Mouse (Mus musculus) E14TG2a.4 (cell line): ENCODE results near the gene Usp16.

ENCODE experiments used
- H3K27me3 ChIP-seq: 2 replicates; pipeline ENCODE4 v1.6.1; 2014; ENCODE audit warnings: low read length, control low read depth; ENCODE audit not compliant: insufficient read depth
- H3K36me3 ChIP-seq: 2 replicates; pipeline ENCODE4 v1.6.1; 2014; ENCODE audit warnings: low read length, control low read depth; ENCODE audit not compliant: insufficient read depth
- H3K4me1 ChIP-seq: replicated peaks from 2 replicates; pipeline ENCODE4 v1.6.1; 2014; ENCODE audit warnings: low read depth, low read length, control low read depth
- H3K4me3 ChIP-seq: replicated peaks from 2 replicates; pipeline ENCODE4 v1.5.1; 2014; ENCODE audit warnings: mild to moderate bottlenecking, low read length
- H3K9me3 ChIP-seq: 2 replicates; pipeline ENCODE4 v1.6.1; 2014; ENCODE audit warnings: low read length, control low read depth
- CTCF ChIP-seq: conservative IDR thresholded peaks from 2 replicates; pipeline ENCODE4 v1.5.1; 2014; ENCODE audit warnings: low read length
- NANOG ChIP-seq: IDR thresholded peaks from 2 replicates; pipeline ENCODE4 v1.6.1; 2014; ENCODE audit warnings: borderline replicate concordance, low read length, mixed read lengths
- POU5F1 ChIP-seq: IDR thresholded peaks from 2 replicates; pipeline ENCODE4 v1.6.1; 2014; ENCODE audit warnings: low read length, borderline replicate concordance

Gene Usp16

GRCm38 (mm10) chr16:87495716-87496447 lies 41.4 kb downstream of the Usp16 start, which contains the start of gene Cct8:
Gene Cct8 (minus strand): TSS chr16:87495873.
- TF ChIP-seq POU5F1, result no peak
- no peak for TF ChIP-seq CTCF
- no peak; the same call in 1 of the 2 replicates for TF ChIP-seq NANOG
- no peaks in the 10 kb centered on the region for H3K27me3 ChIP-seq

GRCm38 (mm10) chr16:87496728-87497127 lies 42.2 kb downstream of the Usp16 start:
- no peak for TF ChIP-seq POU5F1
- no peak for TF ChIP-seq CTCF
- TF ChIP-seq NANOG, result no peak
- H3K9me3 ChIP-seq, result no peaks in the 10 kb centered on the region
- peaks cover 28% of the 10 kb centered on the region for H3K36me3 ChIP-seq
- peak overlapping the region; percentile 99 for H3K4me3 ChIP-seq
- peaks cover 44% of the 10 kb centered on the region for H3K4me1 ChIP-seq
- no peaks in the 10 kb centered on the region for H3K27me3 ChIP-seq

More at GRCm38 (mm10) chr16:87495716-87496447, 41.4 kb downstream of the Usp16 start, which contains the start of gene Cct8:
- Histone ChIP-seq H3K4me1 (peaks cover 35% of the 10 kb centered on the region), H3K9me3 (no peaks in the 10 kb centered on the region), H3K36me3 (peaks cover 36% of the 10 kb centered on the region), H3K4me3 (peak within 1 kb of the TSS; percentile 99)

DNA sequence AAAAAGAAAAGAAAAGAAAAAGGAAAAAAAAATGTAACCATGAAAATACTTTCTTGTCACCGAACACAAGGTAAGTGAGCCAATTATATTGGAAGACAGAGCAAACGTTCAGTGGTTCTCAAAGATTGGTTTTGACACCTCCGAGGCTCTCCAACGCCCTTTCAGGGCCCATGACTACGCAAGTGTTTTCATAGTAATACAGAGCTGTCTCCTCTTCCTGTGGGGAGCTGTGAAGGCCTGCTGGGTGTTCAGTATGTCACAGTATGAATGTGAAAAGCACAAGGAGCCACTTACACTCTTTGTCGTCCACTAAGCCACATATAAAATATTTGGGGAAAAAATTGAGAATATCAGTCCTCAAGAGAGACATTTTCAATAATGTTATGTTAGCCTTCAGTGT lies 42.7 kb downstream of the Usp16 start:
- TF ChIP-seq POU5F1 (no peak), CTCF (no peak), NANOG (no peak)
- Histone ChIP-seq H3K27me3 (no peaks in the 10 kb centered on the region), H3K4me1 (peaks cover 48% of the 10 kb centered on the region), H3K4me3 (no peak overlapping the region), H3K36me3 (peaks cover 24% of the 10 kb centered on the region), H3K9me3 (no peaks in the 10 kb centered on the region)

DNA sequence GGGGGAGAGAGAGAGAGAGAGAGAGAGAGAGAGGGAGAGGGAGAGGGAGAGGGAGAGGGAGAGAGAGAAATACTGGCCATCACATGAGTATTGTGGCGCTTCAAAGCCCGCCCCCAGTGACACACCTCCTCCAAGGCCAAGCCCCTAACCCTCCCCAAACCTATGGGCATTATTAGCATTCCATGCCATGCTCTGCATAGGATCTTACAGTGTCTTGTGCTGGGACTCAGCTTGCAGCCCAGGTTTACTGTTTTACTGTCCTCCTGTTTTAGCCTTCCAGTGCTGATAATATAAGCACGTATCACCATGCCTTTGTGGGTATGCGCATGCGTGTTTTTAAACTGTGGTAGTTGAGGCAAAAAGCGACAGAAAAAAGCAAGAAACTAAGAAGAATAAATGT lies 45.1 kb downstream of the Usp16 start:
- Histone ChIP-seq H3K4me3 (no peak overlapping the region), H3K4me1 (peaks cover 30% of the 10 kb centered on the region), H3K27me3 (peaks cover 4% of the 10 kb centered on the region; the same call in 1 of the 2 replicates), H3K36me3 (no peaks in the 10 kb centered on the region), H3K9me3 (no peaks in the 10 kb centered on the region)
- TF ChIP-seq NANOG, result no peak
- TF ChIP-seq POU5F1, result no peak
- TF ChIP-seq CTCF, result no peak

DNA sequence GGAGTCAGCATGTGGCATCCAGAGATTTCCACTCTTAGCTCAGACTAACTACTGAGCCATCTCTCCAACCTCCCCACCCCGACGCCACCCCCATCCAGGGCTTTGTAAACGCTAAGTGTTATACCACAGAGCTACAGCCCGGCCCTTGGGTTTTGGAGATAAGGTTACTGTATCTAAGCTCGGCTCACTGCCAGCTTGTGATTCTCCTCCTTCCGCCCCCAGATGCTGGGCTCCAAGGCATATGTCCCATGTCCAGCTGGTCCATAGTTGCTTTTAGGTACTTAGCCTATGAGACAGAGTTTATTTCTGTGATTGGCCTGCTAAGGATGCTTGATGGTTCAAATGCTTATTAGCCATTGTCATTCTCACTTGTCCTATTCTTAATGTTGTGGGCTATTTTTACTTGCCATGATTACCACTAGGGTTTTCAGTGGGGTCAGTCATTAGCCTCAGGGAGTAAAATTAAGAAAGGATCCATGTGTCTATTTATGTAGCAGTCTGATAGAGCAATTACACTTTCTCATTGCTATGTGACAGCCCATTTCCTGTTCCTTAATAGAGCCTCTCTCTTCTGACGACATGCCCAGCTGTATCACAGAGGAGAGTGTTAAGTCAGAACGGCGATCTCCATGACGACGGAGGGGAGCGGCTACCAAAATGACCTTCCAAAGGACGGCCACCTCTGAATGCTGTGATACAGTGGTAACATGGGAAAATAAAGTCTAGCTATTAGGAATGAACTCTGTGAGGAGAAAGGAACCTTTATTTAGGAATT lies 47.0 kb downstream of the Usp16 start:
- TF ChIP-seq NANOG (peak; percentile 85), POU5F1 (no peak)
- H3K4me3 ChIP-seq, result no peak overlapping the region

GRCm38 (mm10) chr16:87511706-87512105 lies 57.2 kb downstream of the Usp16 start:
- H3K9me3 ChIP-seq, result peaks cover 9% of the 10 kb centered on the region
- H3K4me1 ChIP-seq, result peaks cover 7% of the 10 kb centered on the region
- TF ChIP-seq POU5F1 (no peak), CTCF (no peak), NANOG (no peak)
- H3K36me3 ChIP-seq, result no peaks in the 10 kb centered on the region
- no peaks in the 10 kb centered on the region for H3K27me3 ChIP-seq
- no peak overlapping the region for H3K4me3 ChIP-seq

More for the DNA sequence above, 47.0 kb downstream of the Usp16 start:
- peaks cover 26% of the 10 kb centered on the region for H3K4me1 ChIP-seq
- H3K9me3 ChIP-seq, result no peaks in the 10 kb centered on the region
- peaks cover 4% of the 10 kb centered on the region; the same call in 1 of the 2 replicates for H3K27me3 ChIP-seq
- no peaks in the 10 kb centered on the region for H3K36me3 ChIP-seq

DNA sequence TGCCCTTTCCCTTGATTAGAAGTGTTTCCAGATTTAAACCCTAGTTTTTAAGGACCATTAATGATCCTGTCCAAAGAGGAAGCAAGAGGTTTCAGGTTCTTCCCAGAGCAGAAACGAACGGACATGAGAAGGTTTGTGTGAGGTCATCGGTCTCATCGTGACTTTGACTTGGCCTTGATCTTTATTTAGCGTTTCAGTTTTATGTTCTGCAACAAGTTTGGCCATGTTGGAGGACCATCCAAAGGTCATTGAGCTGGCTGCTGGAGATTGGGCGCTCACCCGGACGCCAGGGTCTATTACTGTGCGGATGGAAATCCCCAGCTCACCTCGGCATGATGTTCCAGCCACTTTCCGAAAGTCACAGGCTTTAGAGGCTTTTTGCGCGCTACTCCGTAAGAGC lies 57.8 kb downstream of the Usp16 start:
- no peak for TF ChIP-seq NANOG
- no peak for TF ChIP-seq POU5F1
- TF ChIP-seq CTCF, result no peak

DNA sequence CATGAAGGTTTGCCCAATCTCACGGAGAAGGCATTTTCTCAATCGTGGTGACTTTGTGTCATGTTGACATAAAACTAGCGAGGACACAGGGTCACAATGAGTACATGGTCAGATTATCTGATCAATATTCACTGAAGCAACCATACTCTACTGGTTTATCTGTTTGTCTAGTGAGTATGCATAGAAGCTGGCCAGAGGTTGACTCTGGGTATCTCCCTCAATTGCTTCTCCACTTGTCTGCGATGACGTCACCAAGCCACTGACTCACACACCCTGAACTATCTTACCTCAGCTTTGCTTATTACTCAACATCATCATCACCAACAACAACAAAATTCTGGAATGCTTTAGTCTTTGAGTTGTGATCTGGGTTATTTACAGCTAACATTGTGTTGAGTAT lies 69.7 kb downstream of the Usp16 start:
- H3K36me3 ChIP-seq, result no peaks in the 10 kb centered on the region

More for the DNA sequence above, 57.8 kb downstream of the Usp16 start:
- Histone ChIP-seq H3K4me1 (peaks cover 3% of the 10 kb centered on the region), H3K4me3 (no peak overlapping the region), H3K36me3 (no peaks in the 10 kb centered on the region), H3K27me3 (no peaks in the 10 kb centered on the region), H3K9me3 (peaks cover 9% of the 10 kb centered on the region)

More for the DNA sequence above, 69.7 kb downstream of the Usp16 start:
- Histone ChIP-seq H3K27me3 (peaks cover 3% of the 10 kb centered on the region; the same call in 1 of the 2 replicates), H3K9me3 (no peaks in the 10 kb centered on the region), H3K4me3 (no peak overlapping the region), H3K4me1 (no peaks in the 10 kb centered on the region)
- no peak for TF ChIP-seq NANOG
- no peak for TF ChIP-seq CTCF
- no peak for TF ChIP-seq POU5F1
